Mouse (Mus musculus): ENCODE results near the gene Cab39. TPM values are rescaled to one million over a fixed set of nuclear protein-coding genes. Genes with fewer than 3 reads are reported as not detected.

Cab39 gene
- polyA plus RNA-seq, 1 experiment = 41.8 TPM

- H3K36me3 ChIP-seq (ENCODE audit: control insufficient read depth, insufficient read depth, low read length) = peaks cover 2% of the 10 kb centered on the region; the same call in 1 of the 2 replicates
- 94% methylated on average over 4 of the region's 4 CpGs for WGBS
- no peaks in the 10 kb centered on the region for H3K27me3 ChIP-seq (replicated peaks; ENCODE audit: control insufficient read depth, insufficient read depth, low read length)
- no peak for DNase-seq
- H3K4me3 ChIP-seq (ENCODE audit: insufficient read depth, low read depth, low read length) = no peak overlapping the region
- no peak for TF ChIP-seq CTCF (conservative IDR thresholded peaks at IDR 0.05; ENCODE audit: insufficient read depth, insufficient read length, low read depth, low read length)
- no peak for TF ChIP-seq POLR2A (IDR thresholded peaks at IDR 0.05; ENCODE audit: low read depth, low read length)
- no peaks in the 10 kb centered on the region; the same call in 1 of the 2 replicates for H3K4me1 ChIP-seq (ENCODE audit: control insufficient read depth, insufficient read depth, low read length)
- no peak overlapping the region for H3K27ac ChIP-seq (ENCODE audit: insufficient read depth, low read depth, low read length)
Observed at GRCm38 (mm10) chr1:85843291-85843863, 50.1 kb downstream of the Cab39 start.

DNA sequence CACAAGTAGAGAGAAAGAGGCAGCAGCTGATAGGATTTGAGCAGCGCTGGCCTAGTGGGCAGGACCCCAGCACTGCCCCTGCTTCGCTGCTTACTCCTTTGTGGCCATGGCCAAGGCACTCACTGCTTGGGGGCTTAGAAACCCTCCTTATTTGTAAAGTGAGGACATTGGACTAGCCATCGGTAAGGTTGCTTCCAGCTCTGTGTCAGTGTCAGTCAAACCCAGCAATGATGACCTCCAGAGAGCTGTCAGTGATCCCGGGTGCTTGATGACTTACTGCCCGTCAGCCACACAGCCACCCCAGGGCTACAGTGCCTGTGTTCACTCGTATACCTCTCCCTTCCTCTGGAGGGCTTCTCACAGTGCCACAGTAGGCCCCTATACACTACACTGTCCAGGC is 51.7 kb downstream of the Cab39 start:
- no peak for DNase-seq
- TF ChIP-seq CTCF (conservative IDR thresholded peaks at IDR 0.05; ENCODE audit: insufficient read depth, insufficient read length, low read depth, low read length) (no peak), POLR2A (IDR thresholded peaks at IDR 0.05; ENCODE audit: low read depth, low read length) (no peak)
- peaks cover 2% of the 10 kb centered on the region; the same call in 1 of the 2 replicates for H3K36me3 ChIP-seq (ENCODE audit: control insufficient read depth, insufficient read depth, low read length)

GRCm38 (mm10) chr1:85845476-85845875 is 52.2 kb downstream of the Cab39 start:
- WGBS = 37% methylated on average over 3 of the region's 3 CpGs
- H3K4me1 ChIP-seq (ENCODE audit: control insufficient read depth, insufficient read depth, low read length) = no peaks in the 10 kb centered on the region; the same call in 1 of the 2 replicates
- no peak for DNase-seq
- H3K4me3 ChIP-seq (ENCODE audit: insufficient read depth, low read depth, low read length) = no peak overlapping the region
- TF ChIP-seq CTCF (conservative IDR thresholded peaks at IDR 0.05; ENCODE audit: insufficient read depth, insufficient read length, low read depth, low read length) = no peak
- no peak overlapping the region for H3K27ac ChIP-seq (ENCODE audit: insufficient read depth, low read depth, low read length)
- peaks cover 2% of the 10 kb centered on the region; the same call in 1 of the 2 replicates for H3K36me3 ChIP-seq (ENCODE audit: control insufficient read depth, insufficient read depth, low read length)
- H3K27me3 ChIP-seq (replicated peaks; ENCODE audit: control insufficient read depth, insufficient read depth, low read length) = no peaks in the 10 kb centered on the region

More for the DNA sequence above, 51.7 kb downstream of the Cab39 start:
- Histone ChIP-seq H3K4me1 (ENCODE audit: control insufficient read depth, insufficient read depth, low read length) (no peaks in the 10 kb centered on the region; the same call in 1 of the 2 replicates), H3K4me3 (ENCODE audit: insufficient read depth, low read depth, low read length) (no peak overlapping the region), H3K27me3 (replicated peaks; ENCODE audit: control insufficient read depth, insufficient read depth, low read length) (no peaks in the 10 kb centered on the region), H3K27ac (ENCODE audit: insufficient read depth, low read depth, low read length) (no peak overlapping the region)
- WGBS = 76% methylated on average over 6 of the region's 6 CpGs

GRCm38 (mm10) chr1:85849016-85849415 is 55.8 kb downstream of the Cab39 start:
- no peaks in the 10 kb centered on the region; the same call in 1 of the 2 replicates for H3K4me1 ChIP-seq (ENCODE audit: control insufficient read depth, insufficient read depth, low read length)
- TF ChIP-seq POLR2A (IDR thresholded peaks at IDR 0.05; ENCODE audit: low read depth, low read length) = no peak
- TF ChIP-seq CTCF (conservative IDR thresholded peaks at IDR 0.05; ENCODE audit: insufficient read depth, insufficient read length, low read depth, low read length) = no peak
- H3K36me3 ChIP-seq (ENCODE audit: control insufficient read depth, insufficient read depth, low read length) = peaks cover 2% of the 10 kb centered on the region; the same call in 1 of the 2 replicates
- no peak overlapping the region for H3K27ac ChIP-seq (ENCODE audit: insufficient read depth, low read depth, low read length)
- DNase-seq = no peak
- H3K4me3 ChIP-seq (ENCODE audit: insufficient read depth, low read depth, low read length) = no peak overlapping the region
- WGBS = 90% methylated on average over 14 of the region's 14 CpGs
- H3K27me3 ChIP-seq (replicated peaks; ENCODE audit: control insufficient read depth, insufficient read depth, low read length) = no peaks in the 10 kb centered on the region

- Histone ChIP-seq H3K27ac (ENCODE audit: insufficient read depth, low read depth, low read length) (no peak overlapping the region), H3K4me1 (ENCODE audit: control insufficient read depth, insufficient read depth, low read length) (no peaks in the 10 kb centered on the region), H3K27me3 (replicated peaks; ENCODE audit: control insufficient read depth, insufficient read depth, low read length) (no peaks in the 10 kb centered on the region), H3K4me3 (ENCODE audit: insufficient read depth, low read depth, low read length) (no peak overlapping the region), H3K36me3 (ENCODE audit: control insufficient read depth, insufficient read depth, low read length) (peaks cover 2% of the 10 kb centered on the region; the same call in 1 of the 2 replicates)
- WGBS = 92% methylated on average over 5 of the region's 5 CpGs
- TF ChIP-seq POLR2A (IDR thresholded peaks at IDR 0.05; ENCODE audit: low read depth, low read length) (no peak), CTCF (conservative IDR thresholded peaks at IDR 0.05; ENCODE audit: insufficient read depth, insufficient read length, low read depth, low read length) (no peak)
- DNase-seq = no peak
Observed at GRCm38 (mm10) chr1:85850851-85851250, 57.6 kb downstream of the Cab39 start.

DNA sequence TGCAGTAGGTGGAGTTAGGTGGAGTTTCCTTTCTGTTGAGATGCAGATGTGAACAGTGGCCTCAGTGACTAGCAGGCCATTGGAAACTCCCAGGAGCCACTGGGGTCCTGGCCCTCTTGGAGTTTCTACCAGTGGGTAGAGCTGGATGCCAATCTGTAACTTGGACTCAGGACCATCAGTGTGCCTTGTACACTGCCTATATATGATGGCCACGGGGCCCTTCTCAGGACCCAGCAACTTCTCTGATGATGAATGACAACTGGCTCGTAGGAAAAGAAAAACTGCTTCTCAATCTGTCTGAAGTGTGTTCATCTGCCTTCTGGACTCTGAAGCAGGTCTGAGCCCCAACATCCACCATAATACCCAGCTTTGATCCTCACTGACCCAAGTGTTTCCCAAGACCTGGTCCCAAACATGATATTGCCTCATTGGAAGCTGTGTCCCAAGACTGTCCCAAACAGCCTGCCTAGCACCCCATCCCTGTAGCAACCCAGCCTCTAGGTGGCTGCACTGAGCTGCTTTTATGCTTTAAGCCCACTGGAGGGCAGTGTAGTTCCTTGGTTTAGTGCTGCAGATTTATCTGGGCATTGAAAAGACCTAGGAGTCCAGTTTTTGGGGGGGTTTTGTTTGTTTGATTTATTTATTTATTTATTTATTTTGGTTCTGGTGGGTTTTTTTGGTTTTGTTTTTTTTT is 59.9 kb downstream of the Cab39 start:
- no peaks in the 10 kb centered on the region; the same call in 1 of the 2 replicates for H3K36me3 ChIP-seq (ENCODE audit: control insufficient read depth, insufficient read depth, low read length)
- no peaks in the 10 kb centered on the region for H3K4me1 ChIP-seq (ENCODE audit: control insufficient read depth, insufficient read depth, low read length)
- no peaks in the 10 kb centered on the region for H3K27me3 ChIP-seq (replicated peaks; ENCODE audit: control insufficient read depth, insufficient read depth, low read length)
- no peak overlapping the region for H3K27ac ChIP-seq (ENCODE audit: insufficient read depth, low read depth, low read length)
- whole genome bisulfite sequencing = 75% methylated on average over 2 of the region's 2 CpGs
- TF ChIP-seq CTCF (conservative IDR thresholded peaks at IDR 0.05; ENCODE audit: insufficient read depth, insufficient read length, low read depth, low read length) (peak; percentile 99), POLR2A (IDR thresholded peaks at IDR 0.05; ENCODE audit: low read depth, low read length) (no peak)
- peak; percentile 72 for DNase-seq
- H3K4me3 ChIP-seq (ENCODE audit: insufficient read depth, low read depth, low read length) = no peak overlapping the region

- 92% methylated on average over 2 of the region's 2 CpGs for WGBS
- Histone ChIP-seq H3K36me3 (ENCODE audit: control insufficient read depth, insufficient read depth, low read length) (no peaks in the 10 kb centered on the region), H3K4me3 (ENCODE audit: insufficient read depth, low read depth, low read length) (no peak overlapping the region), H3K27me3 (replicated peaks; ENCODE audit: control insufficient read depth, insufficient read depth, low read length) (no peaks in the 10 kb centered on the region), H3K4me1 (ENCODE audit: control insufficient read depth, insufficient read depth, low read length) (no peaks in the 10 kb centered on the region), H3K27ac (ENCODE audit: insufficient read depth, low read depth, low read length) (no peak overlapping the region)
- TF ChIP-seq POLR2A (IDR thresholded peaks at IDR 0.05; ENCODE audit: low read depth, low read length) = no peak
- TF ChIP-seq CTCF (conservative IDR thresholded peaks at IDR 0.05; ENCODE audit: insufficient read depth, insufficient read length, low read depth, low read length) = no peak
- DNase-seq = no peak
Observed at GRCm38 (mm10) chr1:85853865-85854264, 60.6 kb downstream of the Cab39 start.

Data from kidney, adult 2 months (tissue).